In the genomic region with DNA sequence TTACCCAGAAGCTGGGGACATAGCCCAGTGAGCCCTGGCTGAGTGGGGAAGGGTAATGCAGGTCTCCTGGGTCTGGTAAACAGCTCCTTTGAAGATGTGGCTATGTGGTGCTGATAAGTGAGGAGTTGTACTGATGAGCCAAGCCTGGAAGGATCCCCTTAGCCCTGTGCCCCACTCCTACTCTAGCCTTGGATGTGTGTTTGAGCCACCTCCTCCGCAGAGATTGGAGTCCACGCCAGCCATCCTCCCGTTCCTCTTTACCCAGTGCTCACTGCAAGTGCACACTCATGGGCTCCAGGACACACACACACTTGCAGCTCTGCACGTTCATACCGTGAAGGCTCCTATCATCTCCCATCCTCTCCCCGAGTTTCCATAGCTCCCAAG, we compare ENCODE assay signal across 11 mouse cellular contexts. TPM values are rescaled to one million over a fixed set of nuclear protein-coding genes. Genes with fewer than 3 reads are reported as not detected.
A peak's percentile ranks its signal among the peaks of the same experiment; 100 is the strongest.
DNase-seq lines count a peak whose midpoint lies in the region; ATAC-seq lines count a peak whose summit lies in the region.
"Had no signal": no experiment of that assay in that cellular context is flagged by ENCODE, and none has a peak within 500 bp of the region (broad histone marks: within the 10 kb centered on the region; RNA-seq: fewer than 3 reads in every experiment).

No protein-coding gene starts in this region.

- intact Hi-C loops in heart, postnatal 14 days (cut with DNase I): no loop called here

- no peaks in the 10 kb centered on the region for H3K36me3 ChIP-seq in heart, embryonic 14.5 days (ENCODE audit: control insufficient read depth, insufficient read depth, low read length)
- peaks cover 36% of the 10 kb centered on the region for H3K36me3 ChIP-seq in midbrain, embryonic 10.5 days
- H3K36me3 ChIP-seq: embryonic facial prominence, embryonic 13.5 days had no signal

- H3K4me2 ChIP-seq in heart, embryonic 14.5 days (ENCODE audit: low read length): no peak overlapping the region
- H3K4me2 ChIP-seq: embryonic facial prominence, embryonic 13.5 days had no signal

- ATAC-seq in heart, embryonic 14.5 days (ENCODE audit: insufficient number of reproducible peaks, insufficient read depth, low FRiP score, low read depth): no peak

- no peak overlapping the region for H3K27ac ChIP-seq in heart, embryonic 14.5 days (replicated peaks in 1 of 2; ENCODE audit: control insufficient read depth in 1 of 2, insufficient read depth in 1 of 2, low read depth in 2 of 2, low read length in 2 of 2)
- H3K27ac ChIP-seq in midbrain, embryonic 10.5 days (replicated peaks): peak overlapping the region; percentile 98
- H3K27ac ChIP-seq: embryonic facial prominence, embryonic 13.5 days had no signal

- H3K9me3 ChIP-seq in heart, embryonic 14.5 days (ENCODE audit: control insufficient read depth, low read length): no peaks in the 10 kb centered on the region
- no peaks in the 10 kb centered on the region for H3K9me3 ChIP-seq in midbrain, embryonic 10.5 days (replicated peaks)
- H3K9me3 ChIP-seq: embryonic facial prominence, embryonic 13.5 days had no signal

- H3K27me3 ChIP-seq in heart, embryonic 14.5 days (ENCODE audit: control insufficient read depth, insufficient read depth, low read length): no peaks in the 10 kb centered on the region
- no peaks in the 10 kb centered on the region for H3K27me3 ChIP-seq in midbrain, embryonic 10.5 days (ENCODE audit: low read depth, poor library complexity, severe bottlenecking)
- H3K27me3 ChIP-seq: embryonic facial prominence, embryonic 13.5 days had no signal

- no peak overlapping the region for H3K4me3 ChIP-seq in heart, embryonic 14.5 days (ENCODE audit: control insufficient read depth in 1 of 2, insufficient read depth in 1 of 2, low read depth in 1 of 2, low read length in 2 of 2)
- H3K4me3 ChIP-seq in midbrain, embryonic 10.5 days: peak overlapping the region; percentile 79
- H3K4me3 ChIP-seq: embryonic facial prominence, embryonic 13.5 days had no signal

- no peak for DNase-seq in heart, postnatal 14 days
- DNase-seq in ovary, adult 18-20 months (ENCODE audit: low spot score): peak; percentile 57
- no peak for DNase-seq in ovary, postnatal 14 days (ENCODE audit: low spot score)
- no peak for DNase-seq in midbrain, embryonic 10.5 days (ENCODE audit: low spot score)
- peak; percentile 62 for DNase-seq in testis, postnatal 10 days (ENCODE audit: low spot score)
- no peak for DNase-seq in right cerebral cortex, postnatal 4 days
- no peak for DNase-seq in adrenal gland, adult (ENCODE audit: inconsistent age in 2 of 2, low spot score in 1 of 2)
- DNase-seq: lung, adult 2 months had no signal

- WGBS in heart, embryonic 14.5 days: 62% methylated on average over 6 of the region's 6 CpGs
- 83% methylated on average over 6 of the region's 6 CpGs for WGBS in midbrain, embryonic 10.5 days

- H3K4me1 ChIP-seq in heart, embryonic 14.5 days (ENCODE audit: control insufficient read depth in 2 of 2, insufficient read depth in 2 of 2, low read length in 2 of 2): peaks cover 31 to 43% of the 10 kb centered on the region in 2 experiments
- peaks cover 95% of the 10 kb centered on the region for H3K4me1 ChIP-seq in midbrain, embryonic 10.5 days

- peak overlapping the region; percentile 25; the same call in 1 of the 2 replicates for H3K9ac ChIP-seq in heart, embryonic 14.5 days (ENCODE audit: low read length)
- H3K9ac ChIP-seq: embryonic facial prominence, embryonic 13.5 days had no signal

RNA-seq across cellular contexts. Expression of gene Adgrg3, which starts 19.6 kb away (rescaled TPM):
- polyA plus RNA-seq in heart, embryonic 14.5 days (2014; fragmentation: Nextera tagmentation; extraction: Ambion mirVana): 3.4 and 3.7 TPM in 2 replicates
- total RNA-seq in heart, postnatal 14 days (2021): 1 to 10 TPM; 1.5 TPM
- polyA plus RNA-seq in midbrain, embryonic 10.5 days (2016; fragmentation: Nextera tagmentation; extraction: Ambion mirVana): 3.8 and 3.9 TPM in 2 replicates

RNA-seq across cellular contexts. Expression of gene Adgrg1, which starts 23.3 kb away (rescaled TPM):
- polyA plus RNA-seq in heart, embryonic 14.5 days (2014; fragmentation: Nextera tagmentation; extraction: Ambion mirVana): 2.7 and 2.9 TPM in 2 replicates
- total RNA-seq in heart, postnatal 14 days (2021): 10 to 100 TPM; 59.3 to 73.3 TPM
- polyA plus RNA-seq in midbrain, embryonic 10.5 days (2016; fragmentation: Nextera tagmentation; extraction: Ambion mirVana): 116 and 163 TPM in 2 replicates

RNA-seq across cellular contexts. Expression of gene Drc7, which starts 57.1 kb away (rescaled TPM):
- not detected in 2 replicates for polyA plus RNA-seq in heart, embryonic 14.5 days (2014; fragmentation: Nextera tagmentation; extraction: Ambion mirVana)
- total RNA-seq in heart, postnatal 14 days (2021): under 1 TPM in 1 of 2 experiments, not detected in 1; 0.31 TPM
- polyA plus RNA-seq in midbrain, embryonic 10.5 days (2016; fragmentation: Nextera tagmentation; extraction: Ambion mirVana): 0.11 and 0.14 TPM in 2 replicates
- total RNA-seq: gastrocnemius, postnatal 4 days had no signal

Comparison
In these comparisons a context has a peak if more than half of its experiments do, and no peak if none do; other contexts are left out.
1. DNase-seq: peak in ovary, adult 18-20 months (single experiment) and testis, postnatal 10 days (single experiment); none in heart, postnatal 14 days (0 of 2), ovary, postnatal 14 days (single experiment), midbrain, embryonic 10.5 days (single experiment), right cerebral cortex, postnatal 4 days (single experiment) and adrenal gland, adult (0 of 2).
2. RNA of gene Adgrg1, which starts 23.3 kb away (polyA plus RNA-seq): 116 to 163 TPM in midbrain, embryonic 10.5 days; 2.7 to 2.9 TPM in heart, embryonic 14.5 days; every median in the first group is over 10 times any median in the second.